Mouse (Mus musculus): ENCODE results near the gene Atn1.
A peak's percentile ranks its signal among the peaks of the same experiment; 100 is the strongest.

Gene Atn1

GRCm38 (mm10) chr6:124740211-124740887 lies 16.0 kb downstream of the Atn1 start:
- peak in 1 of 2 experiments; percentile 66 for DNase-seq

GRCm38 (mm10) chr6:124739231-124739796 lies 17.0 kb downstream of the Atn1 start:
- DNase-seq, result no peak

- no peak for DNase-seq
Measured at GRCm38 (mm10) chr6:124738511-124739023, 17.8 kb downstream of the Atn1 start, which contains the start of gene Ptpn6. TSS of gene Ptpn6 (minus strand) at chr6:124738714.

- DNase-seq, result no peak
Measured at GRCm38 (mm10) chr6:124737040-124737439, 19.3 kb downstream of the Atn1 start.

GRCm38 (mm10) chr6:124734417-124734816 lies 21.9 kb downstream of the Atn1 start:
- no peak for DNase-seq

GRCm38 (mm10) chr6:124732476-124733370 lies 23.6 kb downstream of the Atn1 start:
- DNase-seq, result no peak

- DNase-seq, result no peak
Measured at GRCm38 (mm10) chr6:124731038-124731437, 25.3 kb downstream of the Atn1 start.

GRCm38 (mm10) chr6:124729850-124730705 lies 26.2 kb downstream of the Atn1 start:
- no peak for DNase-seq

GRCm38 (mm10) chr6:124728621-124729020 lies 27.7 kb downstream of the Atn1 start:
- DNase-seq, result no peak

- no peak for DNase-seq
Measured at GRCm38 (mm10) chr6:124724472-124724871, 31.9 kb downstream of the Atn1 start.

- DNase-seq, result no peak
Measured at GRCm38 (mm10) chr6:124723541-124723940, 32.8 kb downstream of the Atn1 start.

- DNase-seq, result no peak
Measured at GRCm38 (mm10) chr6:124722876-124723473, 33.3 kb downstream of the Atn1 start.

- no peak for DNase-seq
Measured at GRCm38 (mm10) chr6:124720904-124721303, 35.4 kb downstream of the Atn1 start.

- DNase-seq, result no peak
Measured at GRCm38 (mm10) chr6:124719354-124719978, 36.9 kb downstream of the Atn1 start.

GRCm38 (mm10) chr6:124718703-124719102 lies 37.6 kb downstream of the Atn1 start:
- DNase-seq, result no peak

- DNase-seq, result no peak
Measured at GRCm38 (mm10) chr6:124717968-124718367, 38.4 kb downstream of the Atn1 start.

GRCm38 (mm10) chr6:124716864-124717490 lies 39.3 kb downstream of the Atn1 start:
- peak; percentile 47 to 71 for DNase-seq

GRCm38 (mm10) chr6:124712918-124713317 lies 43.4 kb downstream of the Atn1 start:
- DNase-seq, result no peak

- DNase-seq, result peak; percentile 98 to 99
Measured at GRCm38 (mm10) chr6:124711824-124712782, 44.2 kb downstream of the Atn1 start, which contains the start of the genes Emg1 and Phb2. TSS of gene Emg1 (minus strand) at chr6:124712178. TSS of gene Phb2 (plus strand) at chr6:124712336.

Measured in cerebellum, postnatal 25 days (tissue).